27 mouse cellular contexts compared by ENCODE assay signal in genomic region chr1:91988866-91989265, GRCm38 (mm10).
DNase-seq lines count a peak whose midpoint lies in the region; ATAC-seq and TF ChIP-seq lines count a peak whose summit lies in the region.
"Had no signal": no experiment of that assay in that cellular context is flagged by ENCODE, and none has a peak within 500 bp of the region (broad histone marks: within the 10 kb centered on the region; RNA-seq: fewer than 3 reads in every experiment).

No protein-coding gene starts in this region.

- DNase-seq in gastrocnemius, adult 2 months = no peak
- DNase-seq in gastrocnemius, postnatal 14 days = no peak
- DNase-seq in kidney, postnatal 14 days = peak; percentile 51
- no peak for DNase-seq in cerebellum, postnatal 36 days
- no peak for DNase-seq in MN1 (ENCODE audit: low spot score)
- DNase-seq in adrenal gland, postnatal 36 days = no peak
- DNase-seq: adrenal gland, adult 8-10 months; cerebellum, adult 9-11 months; heart, postnatal 10 days; layer of hippocampus, postnatal 36 days; left cerebral cortex, postnatal 4 days; lung, adult 2 months; lung, postnatal 14 days; right cerebral cortex, postnatal 4 days; thymus, adult 18-20 months; thymus, postnatal 25 days had no signal

- peak; percentile 22; the same call in 1 of the 2 replicates for ATAC-seq in liver, embryonic 15.5 days (ENCODE audit: insufficient read depth)
- ATAC-seq in liver, embryonic 12.5 days = no peak
- ATAC-seq: forebrain, embryonic 15.5 days; midbrain, embryonic 15.5 days had no signal

- no peak for TF ChIP-seq CTCF in gastrocnemius, adult 2 months (IDR thresholded peaks at IDR 0.05)

- peaks cover 12% of the 10 kb centered on the region; the same call in 1 of the 2 replicates for H3K36me3 ChIP-seq in liver, embryonic 15.5 days (replicated peaks)
- H3K36me3 ChIP-seq in liver, embryonic 12.5 days = peaks cover 53% of the 10 kb centered on the region

- 60% methylated on average over 1 of the region's 1 CpGs for WGBS in liver, embryonic 15.5 days (ENCODE audit: insufficient replicate concordance)
- 63% methylated on average over 1 of the region's 1 CpGs for WGBS in liver, embryonic 12.5 days (ENCODE audit: insufficient replicate concordance)

- intact Hi-C loops in gastrocnemius, adult 2 months (cut with DNase I) = no loop called here
- intact Hi-C loops in gastrocnemius, postnatal 14 days (cut with DNase I; ENCODE audit: low total_unique reads) = no loop called here

- peak overlapping the region; percentile 46 for H3K27ac ChIP-seq in gastrocnemius, adult 2 months
- no peak overlapping the region for H3K27ac ChIP-seq in liver, embryonic 15.5 days (replicated peaks)
- H3K27ac ChIP-seq in liver, embryonic 12.5 days = no peak overlapping the region
- H3K27ac ChIP-seq: embryonic facial prominence, embryonic 13.5 days; forebrain, embryonic 10.5 days; forebrain, embryonic 15.5 days; heart, embryonic 13.5 days; hindbrain, embryonic 14.5 days; midbrain, embryonic 15.5 days; neural tube, embryonic 15.5 days; stomach, postnatal 0 days had no signal

- H3K4me3 ChIP-seq in gastrocnemius, adult 2 months = no peak overlapping the region
- H3K4me3 ChIP-seq in liver, embryonic 15.5 days (replicated peaks) = no peak overlapping the region
- H3K4me3 ChIP-seq in liver, embryonic 12.5 days = no peak overlapping the region
- H3K4me3 ChIP-seq: embryonic facial prominence, embryonic 13.5 days; forebrain, embryonic 10.5 days; forebrain, embryonic 15.5 days; heart, embryonic 13.5 days; midbrain, embryonic 15.5 days; neural tube, embryonic 15.5 days had no signal

- H3K9me3 ChIP-seq in liver, embryonic 15.5 days (replicated peaks) = no peaks in the 10 kb centered on the region
- no peaks in the 10 kb centered on the region for H3K9me3 ChIP-seq in liver, embryonic 12.5 days (replicated peaks)
- H3K9me3 ChIP-seq: embryonic facial prominence, embryonic 13.5 days; forebrain, embryonic 10.5 days; forebrain, embryonic 15.5 days; heart, embryonic 13.5 days; midbrain, embryonic 15.5 days; neural tube, embryonic 15.5 days had no signal

- H3K4me1 ChIP-seq in liver, embryonic 15.5 days (replicated peaks) = no peaks in the 10 kb centered on the region
- no peaks in the 10 kb centered on the region for H3K4me1 ChIP-seq in liver, embryonic 12.5 days
- H3K4me1 ChIP-seq: embryonic facial prominence, embryonic 13.5 days; forebrain, embryonic 10.5 days; forebrain, embryonic 15.5 days; midbrain, embryonic 15.5 days; neural tube, embryonic 15.5 days had no signal

- H3K4me2 ChIP-seq in liver, embryonic 15.5 days = no peak overlapping the region
- H3K4me2 ChIP-seq in liver, embryonic 12.5 days = no peak overlapping the region
- H3K4me2 ChIP-seq: embryonic facial prominence, embryonic 13.5 days; forebrain, embryonic 15.5 days; heart, embryonic 13.5 days; hindbrain, embryonic 14.5 days; midbrain, embryonic 15.5 days; neural tube, embryonic 15.5 days had no signal

- H3K9ac ChIP-seq in liver, embryonic 15.5 days = no peak overlapping the region
- H3K9ac ChIP-seq in liver, embryonic 12.5 days = no peak overlapping the region
- H3K9ac ChIP-seq: embryonic facial prominence, embryonic 13.5 days; forebrain, embryonic 15.5 days; heart, embryonic 13.5 days; hindbrain, embryonic 14.5 days; midbrain, embryonic 15.5 days; neural tube, embryonic 15.5 days had no signal

- H3K27me3 ChIP-seq in liver, embryonic 15.5 days = no peaks in the 10 kb centered on the region
- H3K27me3 ChIP-seq in liver, embryonic 12.5 days (replicated peaks) = no peaks in the 10 kb centered on the region
- H3K27me3 ChIP-seq: CH12.LX; embryonic facial prominence, embryonic 13.5 days; forebrain, embryonic 15.5 days; heart, embryonic 13.5 days; midbrain, embryonic 15.5 days; neural tube, embryonic 15.5 days had no signal
